Mouse (Mus musculus) monocyte, adult 5-6 weeks (primary cell): Measurements from ENCODE around the gene Cd72. TPM values are rescaled to one million over a fixed set of nuclear protein-coding genes. Genes with fewer than 3 reads are reported as not detected.
A peak's percentile ranks its signal among the peaks of the same experiment; 100 is the strongest.

Experiments used
- ATAC-seq: fragments of 153-309, 156-312 bp; replicated peaks from 2 replicates; pipeline ENCODE4 v1.8.0; 2017; ENCODE audit warnings: mild to moderate bottlenecking; ENCODE audit not compliant: low TSS enrichment, insufficient number of reproducible peaks, severe bottlenecking, poor library complexity, low FRiP score
- total RNA-seq: library from RNA; stranded (forward); fragments of 200-1000, 200-491, 200-594 nt; gene quantifications from 3 replicates; pipeline ENCODE4 v1.2.3, GENCODE M21; 2017

The Cd72 gene
- total RNA-seq, 1 experiment from 2014 or later: 108 TPM

DNA sequence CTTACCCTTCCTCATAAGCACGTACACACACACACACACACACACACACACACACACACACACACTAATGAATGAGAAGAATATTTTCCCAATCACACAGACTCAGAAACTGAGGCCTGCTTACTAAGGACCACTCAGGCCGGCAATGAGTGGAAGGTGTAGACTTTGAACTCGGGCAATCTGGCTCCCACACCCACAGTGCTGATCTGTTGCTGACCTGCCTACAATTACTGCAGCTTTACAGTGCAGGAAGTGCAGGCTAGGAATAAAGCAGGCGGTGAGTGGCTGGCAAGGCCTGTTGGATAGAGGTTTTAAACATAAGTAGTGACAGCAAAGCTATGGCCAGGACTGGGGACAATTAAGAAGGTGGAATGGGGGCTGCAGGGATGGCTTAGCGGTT, 26.6 kb upstream of the Cd72 start:
- ATAC-seq: no peak

DNA sequence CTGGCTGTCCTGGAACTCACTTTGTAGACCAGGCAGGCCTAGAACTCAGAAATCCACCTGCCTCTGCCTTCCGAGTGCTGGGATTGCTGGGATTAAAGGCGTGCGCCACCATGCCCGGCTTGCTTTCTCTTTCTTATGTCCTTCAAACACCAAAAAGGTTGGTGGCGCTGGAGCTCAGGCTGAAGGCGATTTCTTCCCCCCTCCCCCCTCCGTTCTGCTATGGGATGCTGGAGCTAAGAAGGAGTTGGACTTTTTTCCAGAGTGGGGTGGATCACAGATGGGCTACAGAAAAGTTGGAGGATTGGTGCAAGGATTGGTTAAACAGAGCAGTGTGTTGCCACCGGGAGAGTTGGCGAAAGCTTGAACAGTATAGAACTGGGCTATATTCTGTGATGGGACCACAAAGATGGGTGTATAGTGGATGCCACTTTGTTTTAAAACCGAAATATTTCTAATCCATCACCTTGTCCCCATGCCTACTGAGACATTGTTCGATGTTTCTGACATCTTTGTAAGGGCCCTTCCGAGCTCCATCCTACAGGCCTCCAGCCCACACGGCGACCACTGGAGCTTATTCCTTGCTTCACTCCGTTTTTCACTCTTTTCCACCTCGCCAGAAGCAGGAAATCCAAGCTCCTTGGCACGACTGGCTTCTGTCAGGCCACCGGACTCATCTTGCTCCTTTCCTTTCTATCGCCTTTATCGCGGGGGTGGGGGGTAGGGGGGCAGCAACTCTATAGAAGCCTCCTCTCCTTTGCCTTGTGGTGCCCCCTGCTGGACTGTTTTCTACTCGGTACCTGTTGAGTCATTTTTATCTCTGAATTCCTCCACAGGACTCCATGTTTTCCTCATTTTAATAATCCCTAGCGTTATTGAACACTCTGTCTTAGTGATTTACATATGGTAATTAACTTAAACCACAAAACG, 24.7 kb upstream of the Cd72 start:
- no peak for ATAC-seq

DNA sequence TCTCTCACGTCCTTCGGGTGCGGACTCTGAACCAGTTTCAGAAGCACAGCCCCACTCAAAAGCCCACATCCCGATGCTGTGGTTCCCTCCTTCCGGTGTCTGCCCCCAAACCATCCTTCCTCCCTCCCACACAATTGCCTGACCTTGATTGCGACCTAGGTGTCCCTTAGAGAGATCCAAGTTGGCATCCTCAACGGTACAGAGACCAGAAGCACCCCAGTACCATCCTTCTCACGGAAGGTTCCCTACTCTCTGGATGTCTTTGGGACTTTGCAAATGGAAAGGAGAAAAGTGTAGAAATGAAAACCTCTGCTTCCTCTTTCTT, 24.1 kb upstream of the Cd72 start:
- ATAC-seq: no peak

DNA sequence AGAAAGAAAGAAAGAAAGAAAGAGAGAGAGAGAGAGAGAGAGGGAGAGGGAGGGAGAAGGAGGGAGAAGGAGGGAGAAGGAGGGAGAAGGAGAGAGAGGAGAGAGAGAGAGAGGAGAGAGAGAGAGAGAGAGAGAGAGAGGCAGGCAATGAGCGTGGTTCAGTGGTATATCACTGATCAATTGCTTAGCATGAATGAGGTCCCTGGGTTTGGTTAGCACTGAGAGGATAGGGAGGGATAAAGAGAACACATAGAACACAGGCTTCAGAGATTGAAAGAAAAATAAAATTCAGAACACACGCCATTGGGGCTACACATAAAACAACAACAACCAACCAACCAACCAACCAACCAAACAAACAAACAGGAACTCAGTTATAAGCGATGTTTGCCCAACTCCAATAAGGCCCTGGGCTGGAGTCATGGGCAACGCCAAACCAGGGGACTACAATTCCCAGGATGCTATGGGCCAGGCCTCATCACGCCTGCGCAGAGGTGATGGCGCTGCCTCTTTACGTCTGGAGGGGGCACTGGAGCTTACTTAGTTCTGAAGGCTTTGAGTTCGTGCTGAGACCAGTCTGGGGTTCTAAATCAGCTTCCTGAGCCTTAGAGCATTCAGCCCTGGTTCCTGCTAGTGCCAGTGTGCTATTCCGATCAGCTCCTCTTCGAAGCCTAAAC, 23.6 kb upstream of the Cd72 start:
- peak; percentile 95 for ATAC-seq

DNA sequence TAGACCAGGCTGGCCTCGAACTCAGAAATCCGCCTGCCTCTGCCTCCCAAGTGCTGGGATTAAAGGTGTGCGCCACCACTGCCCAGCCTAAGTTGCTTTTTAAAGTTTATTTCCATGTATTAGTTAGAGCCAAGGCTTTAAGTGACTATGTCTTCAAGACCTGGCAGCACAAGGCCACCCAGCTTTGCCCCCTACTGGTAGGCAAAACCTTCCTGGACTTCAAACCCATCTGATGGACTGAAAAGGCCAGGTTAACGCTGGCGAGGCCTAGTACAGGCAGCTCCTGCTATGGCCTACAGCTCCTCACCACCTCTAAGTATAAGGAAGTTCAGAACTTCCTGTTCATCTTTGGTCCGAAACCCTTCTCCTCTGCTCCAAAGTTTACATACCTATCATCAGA, 22.2 kb upstream of the Cd72 start:
- no peak for ATAC-seq

DNA sequence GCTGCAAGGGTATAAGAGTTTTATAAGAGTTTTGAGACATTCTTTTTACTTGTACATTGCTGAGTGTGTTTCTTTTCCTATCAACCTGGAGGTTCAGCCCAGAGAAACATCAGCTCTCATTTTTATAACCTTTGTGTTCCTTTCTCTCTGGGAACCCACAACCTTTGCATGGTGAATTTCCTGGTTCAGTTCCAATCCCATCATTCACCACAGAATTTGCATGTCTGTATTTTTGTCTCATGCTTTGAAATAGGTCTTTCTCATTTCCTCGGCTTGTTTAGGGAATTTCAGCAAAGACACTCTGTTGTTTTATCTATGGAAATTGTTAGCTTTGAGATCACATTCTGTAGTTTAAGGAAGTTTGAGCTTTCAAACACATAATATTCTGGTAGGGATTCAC, 19.2 kb upstream of the Cd72 start:
- ATAC-seq: no peak

DNA sequence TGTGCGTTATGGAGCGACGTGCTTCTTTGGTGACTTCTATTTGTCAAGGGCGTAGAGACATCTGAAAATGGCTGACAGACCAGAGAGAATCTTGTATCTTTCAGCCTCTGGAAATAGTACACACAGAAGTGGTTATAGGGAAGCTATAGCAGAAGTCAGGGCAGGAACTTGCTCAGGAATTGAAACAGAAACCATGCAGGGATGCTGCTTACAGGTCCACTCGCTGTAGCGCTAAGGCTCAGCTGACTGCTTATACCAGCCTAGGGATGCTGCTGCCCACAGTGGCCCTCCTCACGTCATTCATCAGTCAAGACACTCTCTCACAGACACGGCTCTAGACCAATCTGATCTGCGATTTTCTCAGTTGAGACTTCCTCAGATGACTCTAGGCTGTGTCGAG, 15.9 kb upstream of the Cd72 start:
- peak; percentile 60; the same call in 1 of the 2 replicates for ATAC-seq

DNA sequence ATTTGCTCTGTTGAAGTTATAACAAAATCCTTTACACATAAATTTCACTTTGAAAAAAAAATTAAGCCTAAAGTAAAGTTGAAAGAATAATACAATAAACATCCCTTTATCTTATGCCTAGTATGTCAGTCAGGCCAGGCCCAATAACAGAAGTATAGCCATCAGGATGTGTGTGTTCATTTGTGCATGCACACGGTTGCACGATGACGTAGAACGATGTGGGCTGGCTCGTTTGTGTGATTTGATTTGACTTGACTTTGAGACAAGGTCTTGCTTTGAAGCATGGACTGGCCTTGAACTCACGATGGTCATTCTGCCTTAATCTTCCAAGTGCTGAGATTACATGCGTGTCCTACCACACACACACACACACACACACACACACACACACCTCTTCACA, 12.4 kb upstream of the Cd72 start:
- no peak for ATAC-seq

DNA sequence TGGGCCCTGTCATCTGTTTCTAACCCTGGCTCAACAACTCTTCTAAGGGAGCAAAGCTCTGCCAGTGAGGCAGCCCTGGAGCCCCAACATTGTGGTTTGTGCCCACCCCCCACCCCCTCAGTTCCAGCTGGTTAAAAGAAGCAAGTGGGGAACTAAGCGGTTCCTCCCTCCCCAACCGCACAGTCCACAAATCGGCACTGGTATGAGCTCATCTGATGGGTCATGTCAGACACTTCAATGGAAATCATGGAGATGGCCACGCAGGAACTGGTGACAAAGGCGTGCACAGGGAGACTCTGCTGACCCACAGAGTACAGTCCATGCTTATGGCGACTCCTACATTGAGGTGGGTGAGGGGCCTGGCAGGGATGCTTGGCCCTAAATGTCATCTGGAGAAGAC, 11.5 kb upstream of the Cd72 start:
- ATAC-seq: no peak

DNA sequence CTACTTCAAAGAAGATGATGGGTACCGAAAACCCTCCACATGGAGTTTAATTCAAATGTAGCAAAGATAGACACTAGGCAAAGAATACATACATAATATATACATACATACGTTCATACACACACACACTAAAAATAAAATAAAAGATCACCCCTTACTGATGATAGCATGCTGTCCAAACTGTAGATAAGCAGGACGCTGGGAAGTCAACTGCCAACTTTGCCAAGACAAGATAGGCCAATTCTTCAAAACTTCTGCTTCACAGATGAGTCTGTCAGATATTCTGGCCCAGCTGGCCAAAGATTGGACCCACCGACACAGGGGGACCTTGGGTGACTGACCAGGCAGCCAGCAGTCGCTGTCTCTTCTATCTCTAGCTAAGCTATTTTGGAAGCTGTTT, 8.7 kb upstream of the Cd72 start:
- no peak for ATAC-seq

DNA sequence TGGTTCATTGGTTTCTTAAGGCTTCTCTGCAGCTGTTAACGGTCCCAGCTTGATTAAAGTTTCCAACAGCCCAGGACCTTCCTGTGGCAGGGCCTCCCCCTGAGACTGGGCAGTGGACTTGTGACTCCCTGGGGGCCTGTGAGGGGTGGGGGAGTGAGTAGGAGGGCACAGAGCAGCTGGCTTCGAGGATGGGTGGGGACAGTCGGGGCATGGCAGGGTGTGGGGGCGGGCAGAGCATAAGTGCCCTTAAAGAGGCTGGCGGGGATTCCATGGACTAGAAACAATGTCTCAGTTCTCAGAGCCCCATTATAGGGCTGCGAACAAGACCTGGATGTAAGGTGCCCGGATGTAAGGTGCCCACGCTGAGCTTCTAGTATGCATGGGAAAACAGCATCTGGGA, 2.7 kb upstream of the Cd72 start:
- ATAC-seq: no peak

DNA sequence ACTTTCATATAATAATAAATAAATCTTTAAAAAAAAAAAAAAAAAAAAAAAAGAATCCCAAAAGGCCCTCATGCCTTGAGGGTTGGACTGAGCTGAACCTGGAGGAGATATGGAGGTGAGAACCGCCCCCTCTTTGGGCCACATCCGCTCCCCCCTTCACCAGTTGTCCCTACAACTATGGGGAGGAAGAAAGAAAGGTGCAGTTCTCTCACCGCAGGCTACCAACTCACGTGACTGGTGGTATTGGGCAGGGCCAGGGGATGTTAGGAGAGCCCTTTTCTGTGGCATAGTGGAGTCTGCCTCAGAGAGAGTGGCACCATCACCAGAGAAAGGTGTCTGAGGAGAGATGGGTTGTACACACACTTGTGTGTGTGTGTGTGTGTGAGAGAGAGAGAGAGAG, 2.0 kb upstream of the Cd72 start:
- peak; percentile 37; the same call in 1 of the 2 replicates for ATAC-seq

DNA sequence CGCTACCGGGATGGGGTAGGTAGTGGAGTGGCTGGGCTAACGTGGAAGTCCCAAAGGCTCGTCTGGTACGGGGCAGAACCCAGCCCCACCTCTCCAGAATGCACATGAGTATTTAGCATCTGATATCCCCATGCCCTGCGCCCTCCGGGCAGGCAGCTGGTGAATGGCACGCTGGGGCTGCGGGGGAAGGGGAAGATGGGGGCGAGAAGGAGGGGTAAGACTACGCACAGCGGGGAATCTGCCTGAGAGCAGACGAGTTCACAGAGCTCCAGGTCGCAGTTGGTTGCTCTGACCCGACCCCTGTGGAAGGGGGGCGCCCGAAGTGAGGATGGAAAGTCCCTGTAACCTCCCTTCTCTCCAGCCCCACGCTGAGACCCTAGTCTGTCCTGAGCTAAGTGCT, 1.0 kb downstream of the Cd72 start:
- ATAC-seq: no peak

DNA sequence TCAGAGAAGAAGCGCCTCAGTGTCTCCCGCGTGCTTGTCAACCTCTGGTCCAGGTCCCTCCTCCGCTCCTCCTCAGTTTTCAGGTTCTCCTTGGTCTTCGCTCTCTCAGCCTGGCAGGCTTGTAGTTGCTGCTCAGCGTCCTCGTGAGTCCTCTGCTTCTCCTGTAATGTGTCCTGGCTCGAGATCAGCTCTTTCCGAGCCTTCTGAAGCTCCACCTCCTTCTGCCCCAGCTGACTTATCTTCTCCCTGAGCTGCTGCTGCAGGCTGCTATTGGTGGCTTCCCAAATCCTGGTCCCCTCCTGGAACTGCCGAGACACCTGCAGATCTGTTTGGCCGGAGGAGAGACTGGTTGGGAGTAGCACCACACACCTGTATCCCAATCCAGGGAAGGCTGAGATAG, 2.1 kb downstream of the Cd72 start:
- ATAC-seq: no peak

DNA sequence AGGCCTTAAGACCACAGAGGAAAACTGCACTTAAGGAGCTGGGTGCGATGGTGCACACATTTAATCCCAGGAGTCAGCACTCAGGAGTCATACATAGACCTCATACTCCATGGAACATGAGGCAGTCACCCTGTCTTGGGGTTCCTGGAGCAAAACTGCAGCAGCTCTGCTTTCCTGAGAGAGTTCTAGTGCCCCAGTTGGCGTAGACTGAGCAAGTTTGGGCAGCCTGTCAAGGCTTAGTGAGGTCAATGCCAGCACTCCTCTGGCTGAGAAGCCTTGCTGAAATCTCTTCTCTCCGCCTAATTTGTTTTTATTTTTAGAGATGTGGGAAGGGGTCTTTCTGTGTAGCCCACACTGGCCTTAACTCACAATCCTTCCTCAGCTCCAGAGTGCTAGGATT, 5.9 kb downstream of the Cd72 start:
- ATAC-seq: no peak

DNA sequence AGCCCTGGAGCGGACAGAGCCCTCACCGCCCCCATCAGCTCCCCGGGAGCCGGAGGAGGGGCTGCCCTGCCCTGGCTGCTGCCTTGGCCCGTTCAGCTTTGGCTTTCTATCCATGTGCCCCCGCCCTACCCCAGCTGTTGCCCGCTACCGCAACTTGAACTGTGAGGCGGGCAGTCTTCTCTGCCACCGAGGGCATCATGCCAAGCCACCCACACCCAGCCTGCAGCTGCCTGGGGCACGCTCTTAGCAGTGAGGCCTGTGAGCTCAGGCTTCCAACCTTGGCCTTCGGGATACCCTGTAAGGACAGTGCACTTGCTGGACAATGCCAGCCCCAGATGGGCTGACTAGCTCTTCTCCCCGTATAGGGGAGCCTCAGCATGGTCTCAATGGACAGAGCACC, 7.2 kb downstream of the Cd72 start:
- ATAC-seq: no peak

DNA sequence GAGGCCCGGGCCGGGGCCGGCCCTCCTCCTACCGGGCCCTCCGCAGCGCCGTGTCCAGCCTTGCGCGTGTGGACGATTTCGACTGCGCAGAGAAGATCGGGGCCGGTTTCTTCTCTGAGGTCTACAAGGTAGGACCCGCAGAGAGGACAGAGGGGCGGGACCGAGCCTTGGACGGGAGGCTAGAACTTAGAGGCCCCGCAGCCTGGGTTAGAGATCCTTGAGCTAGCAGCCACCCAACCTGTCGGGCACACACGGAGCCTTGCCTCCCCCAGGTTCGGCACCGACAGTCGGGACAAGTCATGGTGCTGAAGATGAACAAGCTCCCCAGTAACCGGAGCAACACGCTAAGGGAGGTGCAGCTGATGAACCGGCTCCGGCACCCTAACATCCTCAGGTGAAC, 10.9 kb downstream of the Cd72 start:
- no peak for ATAC-seq

DNA sequence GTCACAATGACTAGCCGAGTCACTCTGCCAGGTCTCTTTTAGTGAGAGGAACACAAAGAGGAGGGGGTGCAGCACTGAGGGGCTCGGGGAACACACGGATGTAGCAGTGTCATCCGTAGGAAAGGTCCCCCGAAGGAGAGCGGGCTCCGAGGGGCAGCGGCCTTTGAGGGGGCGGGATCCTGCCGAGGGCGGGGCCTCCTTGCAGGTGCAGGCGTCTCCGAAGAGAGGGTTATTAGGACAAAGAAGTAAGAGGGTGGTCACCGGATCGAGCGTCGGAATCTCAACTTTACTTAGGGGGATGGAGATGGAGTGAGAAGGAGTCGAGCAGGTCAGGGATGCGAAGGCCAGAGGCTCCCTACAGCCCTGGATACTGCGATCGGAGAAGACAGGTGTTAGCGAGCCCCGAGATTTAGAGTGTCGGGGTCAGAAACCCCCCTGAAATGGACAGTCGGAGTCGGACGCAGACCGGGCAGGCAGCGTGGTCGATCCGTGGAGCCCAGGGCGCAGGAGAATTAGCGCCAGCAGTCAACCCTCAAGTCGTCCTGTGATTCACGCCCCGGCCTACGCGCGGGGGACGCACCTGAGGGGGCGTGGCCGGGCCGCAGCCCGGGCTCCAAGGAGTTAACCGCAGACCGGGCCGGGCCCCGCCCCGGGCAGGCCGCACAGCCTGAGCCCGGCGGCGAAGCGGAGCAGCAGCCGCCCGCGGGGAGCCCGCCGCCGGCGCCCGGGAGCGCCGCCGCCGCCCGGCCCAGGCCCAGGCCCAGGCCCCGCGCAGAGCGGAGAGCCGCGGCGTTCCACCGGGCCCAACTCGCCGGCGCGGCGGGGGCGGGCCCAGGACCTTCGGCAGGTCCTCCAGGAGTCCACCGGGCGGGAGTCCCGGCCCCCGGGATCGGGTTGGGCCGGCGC, 11.7 kb downstream of the Cd72 start:
- ATAC-seq: no peak

DNA sequence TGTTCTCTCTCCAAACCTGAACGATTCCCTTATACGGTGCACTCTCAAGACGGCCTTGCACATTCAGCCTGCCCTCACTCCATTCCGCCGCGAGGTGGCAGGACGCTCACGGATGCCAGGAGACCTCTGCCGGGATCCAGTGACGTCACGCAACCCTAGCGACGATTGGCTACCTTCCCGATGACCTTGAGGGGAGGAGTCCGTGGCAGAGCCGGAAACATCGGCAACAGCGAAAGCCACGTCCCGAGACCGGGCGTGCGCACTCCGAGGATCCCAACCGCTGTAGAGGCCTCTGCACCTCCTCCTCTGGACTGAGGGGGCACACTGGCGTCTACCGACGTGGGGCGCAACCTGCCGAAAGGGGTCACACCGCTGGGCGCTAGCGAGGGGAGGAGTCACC, 12.4 kb downstream of the Cd72 start:
- ATAC-seq: peak; percentile 96
